Mouse (Mus musculus) mammary gland, adult 2 months (tissue): Measurements from ENCODE around the gene Ccdc28b. TPM values are rescaled to one million over a fixed set of nuclear protein-coding genes. Genes with fewer than 3 reads are reported as not detected.

Experiments
- polyA plus RNA-seq: library from polyadenylated mRNA; depleted of rRNA; stranded (reverse); fragments of >200 nt; gene quantifications from 2 replicates; pipeline ENCODE4 v1.2.3, GENCODE M21; 2012; ENCODE audit warnings: low replicate concordance; rRNA removed

Gene Ccdc28b
- 20.3 and 21.3 TPM in 2 replicates for polyA plus RNA-seq

DNA sequence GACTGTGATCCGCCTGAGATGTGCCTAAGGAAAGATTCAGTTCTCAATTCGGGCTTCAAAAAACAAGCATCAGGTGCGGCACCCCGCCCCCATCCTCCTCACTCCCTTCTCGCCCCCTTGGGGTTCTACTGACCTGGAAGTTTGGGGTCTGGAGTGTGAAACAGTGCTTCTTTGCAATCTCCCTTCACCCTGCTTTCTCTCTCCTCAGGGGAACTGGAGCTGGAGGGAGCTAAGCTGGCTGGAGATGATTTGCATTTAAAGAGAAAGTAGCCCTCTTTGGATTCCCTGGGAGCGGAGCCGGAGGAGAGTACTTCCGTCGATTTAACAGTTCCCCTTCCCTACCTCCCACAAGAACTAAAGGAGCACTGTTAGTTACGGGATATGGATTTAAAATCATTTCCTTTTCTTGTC lies at the start of gene Ccdc28b:
Ccdc28b (minus strand) TSS at position 267 of the 411 bp plus-strand sequence.

DNA sequence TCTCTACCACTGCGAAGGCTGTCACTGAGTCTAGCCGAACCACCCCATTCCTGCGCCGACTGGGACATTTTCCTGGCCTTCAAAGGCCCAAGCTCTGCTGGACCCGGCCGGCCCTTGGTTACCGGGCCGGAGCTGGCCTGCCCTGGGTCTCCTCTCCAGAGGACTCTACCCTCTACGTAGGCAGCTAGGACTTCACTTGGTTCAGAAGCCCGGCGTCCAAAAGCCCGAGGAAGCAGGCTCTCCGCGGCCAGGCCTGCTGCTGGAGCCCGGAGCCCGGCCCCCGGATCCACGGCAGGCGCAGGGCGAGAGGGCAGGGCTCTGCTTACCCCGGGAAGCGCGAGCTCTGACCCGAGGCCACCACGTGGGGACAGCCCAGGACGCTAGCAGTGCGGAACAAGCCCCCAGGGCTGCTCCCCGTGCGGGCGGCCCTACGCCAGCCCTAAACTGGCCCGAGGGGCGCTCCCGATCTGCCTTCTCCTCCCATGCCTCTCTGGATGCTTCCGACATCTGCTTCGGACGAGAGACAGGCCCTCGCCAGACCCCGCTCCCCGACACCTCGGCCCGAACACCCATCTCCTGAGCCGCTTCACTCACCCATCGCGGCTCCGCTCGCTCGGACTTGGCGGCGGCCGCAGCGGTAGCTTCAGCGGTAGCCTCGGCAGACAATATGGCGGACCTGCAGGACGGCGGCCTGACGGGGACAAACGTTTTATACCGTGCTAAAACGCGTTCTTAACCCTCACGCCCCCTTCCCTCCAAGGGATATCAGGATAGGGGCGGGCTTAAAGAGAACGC lies 48.5 kb upstream of the Ccdc28b start, which contains the start of gene Kpna6:
Kpna6 (minus strand) TSS at position 685 of the 795 bp plus-strand sequence.

DNA sequence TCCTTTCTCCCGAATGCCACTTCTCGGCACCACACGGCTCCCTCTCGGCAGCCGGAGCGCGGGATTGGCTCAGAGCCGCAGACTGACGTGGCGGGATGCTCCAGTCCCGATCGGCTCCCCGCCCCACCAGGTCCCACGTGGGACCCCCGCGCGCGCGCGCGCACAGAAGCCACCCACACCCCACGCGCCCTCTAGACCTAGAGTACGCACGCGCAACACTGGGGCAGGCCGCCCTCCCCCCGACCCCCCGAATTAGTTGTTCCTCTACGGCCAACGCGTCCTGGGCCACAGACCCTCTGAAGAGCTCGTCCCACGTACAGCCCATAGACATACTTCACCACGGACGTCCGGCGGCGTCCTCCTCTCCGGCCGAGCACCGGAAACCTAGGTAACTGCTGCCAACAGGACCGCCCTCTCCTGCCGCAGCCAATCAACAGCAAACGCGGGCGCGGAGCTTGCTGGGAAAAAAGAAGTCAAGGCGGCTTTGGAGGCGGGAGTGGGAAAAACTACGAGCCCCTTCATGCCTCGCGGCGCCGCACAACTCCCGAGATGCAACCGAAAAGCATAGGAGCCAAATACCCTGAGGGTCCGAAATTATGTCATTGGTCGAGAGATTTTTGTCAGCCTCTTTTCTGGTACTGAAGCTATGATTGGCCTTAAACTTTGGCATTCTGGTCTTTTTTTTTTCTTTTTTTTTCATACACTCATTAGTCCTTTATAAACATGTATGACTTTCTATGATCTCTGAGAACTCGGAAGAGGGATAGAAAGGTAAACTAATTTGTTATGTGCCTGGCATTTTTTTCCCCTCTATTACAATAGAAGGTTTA lies 17.1 kb upstream of the Ccdc28b start, which contains the start of gene Txlna:
Txlna (minus strand) TSS at position 428 of the 830 bp plus-strand sequence.

GRCm38 (mm10) chr4:129618786-129619691 lies 4.7 kb downstream of the Ccdc28b start, which contains the start of gene Iqcc:
Gene Iqcc, minus strand, starts transcription at chr4:129619099.

GRCm38 (mm10) chr4:129614093-129614492 lies 9.7 kb downstream of the Ccdc28b start, which contains the start of gene Dcdc2b:
Gene Dcdc2b, minus strand, starts transcription at chr4:129614257.

GRCm38 (mm10) chr4:129600233-129601158 lies 23.3 kb downstream of the Ccdc28b start, which contains the start of the genes Eif3i and Tmem234:
Gene Eif3i, minus strand, starts transcription at chr4:129600648.
Gene Tmem234, plus strand, starts transcription at chr4:129600668.

DNA sequence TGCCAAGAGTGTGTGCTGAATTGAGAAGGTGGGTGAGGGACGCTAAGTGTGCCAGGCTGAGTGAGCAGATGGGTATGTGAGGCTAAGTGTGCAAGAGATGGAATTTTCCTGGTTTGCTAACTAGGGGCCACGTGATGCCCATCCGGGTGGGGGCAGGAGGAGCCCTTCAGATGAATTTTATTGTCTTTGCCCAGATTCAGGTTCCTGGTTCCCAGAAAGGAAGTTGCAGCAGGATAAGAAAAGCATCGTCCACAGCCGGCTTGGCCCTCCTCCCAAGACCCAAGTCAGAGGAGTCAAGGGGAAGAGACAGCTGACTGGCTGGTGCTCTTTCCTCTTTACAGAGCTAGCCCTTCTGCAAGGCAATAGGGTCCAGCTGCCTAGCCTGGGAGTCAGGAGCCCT lies 45.3 kb downstream of the Ccdc28b start, which contains the start of gene Fam167b:
Fam167b (minus strand) TSS at position 84 of the 400 bp plus-strand sequence.

GRCm38 (mm10) chr4:129573430-129573829 lies 50.3 kb downstream of the Ccdc28b start, which contains the start of gene Lck:
Gene Lck, minus strand, starts transcription at chr4:129573641.

Other genes with a start within 250 kb of the Ccdc28b start
- gene Zbtb8a, start 245.8 kb downstream of the Ccdc28b start, polyA plus RNA-seq: 12.2 and 16.3 TPM in 2 replicates
- gene Zbtb8b, start 183.1 kb downstream of the Ccdc28b start, polyA plus RNA-seq: 0.49 and 0.75 TPM in 2 replicates
- 16.3 and 19.6 TPM in 2 replicates for gene Bsdc1, start 162.4 kb downstream of the Ccdc28b start, polyA plus RNA-seq
- not detected in 2 replicates for gene Tssk3, start 132.9 kb downstream of the Ccdc28b start, polyA plus RNA-seq
- 0.80 TPM in 1 of 2 replicates, not detected in the other for gene Fam229a, start 132.8 kb downstream of the Ccdc28b start, polyA plus RNA-seq
- 45.2 and 71.8 TPM in 2 replicates for gene Marcksl1, start 110.4 kb downstream of the Ccdc28b start, polyA plus RNA-seq
- gene Hdac1, start 81.2 kb downstream of the Ccdc28b start, polyA plus RNA-seq: 48.9 and 65.4 TPM in 2 replicates
- 83.2 and 90.2 TPM in 2 replicates for gene Lck, start 50.3 kb downstream of the Ccdc28b start, polyA plus RNA-seq
- 5.7 and 7.0 TPM in 2 replicates for gene Fam167b, start 45.4 kb downstream of the Ccdc28b start, polyA plus RNA-seq
- gene Eif3i, start 23.3 kb downstream of the Ccdc28b start, polyA plus RNA-seq: 207 and 300 TPM in 2 replicates
- 162 and 188 TPM in 2 replicates for gene Tmem234, start 23.3 kb downstream of the Ccdc28b start, polyA plus RNA-seq
- 2.0 and 2.8 TPM in 2 replicates for gene Dcdc2b, start 9.7 kb downstream of the Ccdc28b start, polyA plus RNA-seq
- gene Iqcc, start 4.8 kb downstream of the Ccdc28b start, polyA plus RNA-seq: 42.1 and 57.1 TPM in 2 replicates
- 30.1 and 36.2 TPM in 2 replicates for gene Txlna, start 17.1 kb upstream of the Ccdc28b start, polyA plus RNA-seq
- 25.7 and 52.9 TPM in 2 replicates for gene Kpna6, start 48.8 kb upstream of the Ccdc28b start, polyA plus RNA-seq
- 33.4 and 41.8 TPM in 2 replicates for gene Tmem39b, start 72.9 kb upstream of the Ccdc28b start, polyA plus RNA-seq
- gene Khdrbs1, start 118.4 kb upstream of the Ccdc28b start, polyA plus RNA-seq: 15.1 and 85.6 TPM in 2 replicates
- 41.6 and 80.5 TPM in 2 replicates for gene Ptp4a2, start 187.3 kb upstream of the Ccdc28b start, polyA plus RNA-seq